ENCODE assay signal across 8 mouse cellular contexts in genomic region chr1:33669708-33670141, GRCm38 (mm10). TPM values are rescaled to one million over a fixed set of nuclear protein-coding genes. Genes with fewer than 3 reads are reported as not detected.
DNase-seq lines count a peak whose midpoint lies in the region; ATAC-seq and TF ChIP-seq lines count a peak whose summit lies in the region.

Prim2 (minus strand) TSS chr1:33669795.

- under 1% methylated on average over 26 of the region's 26 CpGs for WGBS in forebrain, embryonic 11.5 days
- WGBS in heart, embryonic 15.5 days, result under 1% methylated on average over 26 of the region's 26 CpGs
- WGBS in liver, embryonic 15.5 days (ENCODE audit: insufficient replicate concordance), result under 1% methylated on average over 26 of the region's 26 CpGs
- under 1% methylated on average over 26 of the region's 26 CpGs for WGBS in neural tube, embryonic 11.5 days
- under 1% methylated on average over 26 of the region's 26 CpGs for WGBS in stomach, embryonic 16.5 days

- peak; percentile 92 for ATAC-seq in forebrain, embryonic 11.5 days (replicated peaks; ENCODE audit: low FRiP score)
- peak; percentile 85 for ATAC-seq in heart, embryonic 15.5 days (replicated peaks; ENCODE audit: insufficient number of reproducible peaks, insufficient read depth, low FRiP score, low read depth)
- ATAC-seq in liver, embryonic 15.5 days (ENCODE audit: insufficient read depth), result peak; percentile 83
- ATAC-seq in neural tube, embryonic 11.5 days (ENCODE audit: insufficient read depth, low FRiP score, low TSS enrichment), result peak; percentile 90
- ATAC-seq in stomach, embryonic 16.5 days (ENCODE audit: insufficient read depth, low FRiP score), result peak; percentile 83

- peak within 1 kb of the TSS; percentile 83 for H3K4me2 ChIP-seq in forebrain, embryonic 11.5 days (ENCODE audit: low read depth, low read length, severe bottlenecking)
- peak within 1 kb of the TSS; percentile 89 for H3K4me2 ChIP-seq in heart, embryonic 15.5 days
- peak within 1 kb of the TSS; percentile 95 for H3K4me2 ChIP-seq in liver, embryonic 15.5 days
- H3K4me2 ChIP-seq in neural tube, embryonic 11.5 days (ENCODE audit: low read depth), result peak within 1 kb of the TSS; percentile 90
- peak within 1 kb of the TSS; percentile 76 for H3K4me2 ChIP-seq in stomach, embryonic 16.5 days (ENCODE audit: low read depth, low read length)

- H3K4me3 ChIP-seq in E14TG2a.4 (replicated peaks; ENCODE audit: low read length), result peak within 1 kb of the TSS; percentile 93
- H3K4me3 ChIP-seq in forebrain, embryonic 11.5 days (ENCODE audit: low read depth, low read length), result peak within 1 kb of the TSS; percentile 71
- H3K4me3 ChIP-seq in heart, embryonic 15.5 days, result peak within 1 kb of the TSS; percentile 90
- peak within 1 kb of the TSS; percentile 77 for H3K4me3 ChIP-seq in liver, embryonic 15.5 days (replicated peaks)
- peak within 1 kb of the TSS; percentile 65 for H3K4me3 ChIP-seq in neural tube, embryonic 11.5 days (ENCODE audit: low read depth, low read length)
- H3K4me3 ChIP-seq in stomach, embryonic 16.5 days (replicated peaks; ENCODE audit: low read length), result peak within 1 kb of the TSS; percentile 88

- DNase-seq in c-Kit-positive CD71-negative TER-119-negative erythroid progenitor cells, embryonic 14.5 days (ENCODE audit: low read depth), result peak; percentile 81
- DNase-seq in forebrain, embryonic 11.5 days (ENCODE audit: low spot score), result peak; percentile 93
- DNase-seq in kidney, postnatal 25 days, result peak; percentile 92
- DNase-seq in neural tube, embryonic 11.5 days (ENCODE audit: low spot score), result peak; percentile 92

- H3K9ac ChIP-seq in forebrain, embryonic 11.5 days (ENCODE audit: low read length), result peak within 1 kb of the TSS; percentile 75
- H3K9ac ChIP-seq in heart, embryonic 15.5 days, result peak within 1 kb of the TSS; percentile 78
- H3K9ac ChIP-seq in liver, embryonic 15.5 days, result peak within 1 kb of the TSS; percentile 75
- H3K9ac ChIP-seq in neural tube, embryonic 11.5 days (ENCODE audit: low read length), result peak within 1 kb of the TSS; percentile 75
- H3K9ac ChIP-seq in stomach, embryonic 16.5 days (ENCODE audit: low read length), result peak within 1 kb of the TSS; percentile 82

- no peaks in the 10 kb centered on the region for H3K9me3 ChIP-seq in E14TG2a.4 (ENCODE audit: low read length)
- no peaks in the 10 kb centered on the region for H3K9me3 ChIP-seq in forebrain, embryonic 11.5 days (ENCODE audit: control insufficient read depth, low read length)
- no peaks in the 10 kb centered on the region for H3K9me3 ChIP-seq in heart, embryonic 15.5 days (replicated peaks)
- no peaks in the 10 kb centered on the region for H3K9me3 ChIP-seq in liver, embryonic 15.5 days (replicated peaks)
- no peaks in the 10 kb centered on the region for H3K9me3 ChIP-seq in neural tube, embryonic 11.5 days (ENCODE audit: control insufficient read depth, low read length)
- no peaks in the 10 kb centered on the region for H3K9me3 ChIP-seq in stomach, embryonic 16.5 days (replicated peaks; ENCODE audit: control insufficient read depth, low read length)

- peak within 1 kb of the TSS; percentile 51 for H3K27ac ChIP-seq in forebrain, embryonic 11.5 days (ENCODE audit: low read depth, low read length)
- peak within 1 kb of the TSS; percentile 74 for H3K27ac ChIP-seq in heart, embryonic 15.5 days
- H3K27ac ChIP-seq in liver, embryonic 15.5 days (replicated peaks), result peak within 1 kb of the TSS; percentile 90
- H3K27ac ChIP-seq in neural tube, embryonic 11.5 days (ENCODE audit: low read depth, low read length), result peak within 1 kb of the TSS; percentile 56
- peak within 1 kb of the TSS; percentile 77 for H3K27ac ChIP-seq in stomach, embryonic 16.5 days (ENCODE audit: low read length)

- no peaks in the 10 kb centered on the region for H3K27me3 ChIP-seq in E14TG2a.4 (ENCODE audit: insufficient read depth, low read length)
- no peaks in the 10 kb centered on the region for H3K27me3 ChIP-seq in forebrain, embryonic 11.5 days (ENCODE audit: control insufficient read depth, insufficient read depth, low read length)
- no peaks in the 10 kb centered on the region for H3K27me3 ChIP-seq in heart, embryonic 15.5 days
- H3K27me3 ChIP-seq in liver, embryonic 15.5 days, result peaks cover 10% of the 10 kb centered on the region
- H3K27me3 ChIP-seq in neural tube, embryonic 11.5 days (ENCODE audit: control insufficient read depth, insufficient read depth, low read length), result no peaks in the 10 kb centered on the region
- no peaks in the 10 kb centered on the region for H3K27me3 ChIP-seq in stomach, embryonic 16.5 days (ENCODE audit: control insufficient read depth, insufficient read depth, low read length)

- no peak for TF ChIP-seq CTCF in E14TG2a.4 (conservative IDR thresholded peaks at IDR 0.05; ENCODE audit: low read length)

- H3K36me3 ChIP-seq in E14TG2a.4 (ENCODE audit: insufficient read depth, low read length), result peaks cover 39% of the 10 kb centered on the region
- no peaks in the 10 kb centered on the region; the same call in 1 of the 2 replicates for H3K36me3 ChIP-seq in forebrain, embryonic 11.5 days (ENCODE audit: control insufficient read depth, insufficient read depth, low read length)
- H3K36me3 ChIP-seq in heart, embryonic 15.5 days, result peaks cover 6% of the 10 kb centered on the region; the same call in 1 of the 2 replicates
- H3K36me3 ChIP-seq in liver, embryonic 15.5 days (replicated peaks), result peaks cover 33% of the 10 kb centered on the region
- peaks cover 3% of the 10 kb centered on the region; the same call in 1 of the 2 replicates for H3K36me3 ChIP-seq in neural tube, embryonic 11.5 days (ENCODE audit: control insufficient read depth, insufficient read depth, low read length)
- H3K36me3 ChIP-seq in stomach, embryonic 16.5 days (ENCODE audit: control insufficient read depth, insufficient read depth, low read length), result no peaks in the 10 kb centered on the region

- peaks cover 11% of the 10 kb centered on the region for H3K4me1 ChIP-seq in E14TG2a.4 (replicated peaks; ENCODE audit: low read depth, low read length)
- no peaks in the 10 kb centered on the region for H3K4me1 ChIP-seq in forebrain, embryonic 11.5 days (replicated peaks; ENCODE audit: control insufficient read depth, insufficient read depth, low read length)
- peaks cover 14% of the 10 kb centered on the region for H3K4me1 ChIP-seq in heart, embryonic 15.5 days (replicated peaks)
- peaks cover 62% of the 10 kb centered on the region for H3K4me1 ChIP-seq in liver, embryonic 15.5 days (replicated peaks)
- H3K4me1 ChIP-seq in neural tube, embryonic 11.5 days (ENCODE audit: control insufficient read depth, insufficient read depth, low read length), result no peaks in the 10 kb centered on the region
- peaks cover 3% of the 10 kb centered on the region; the same call in 1 of the 2 replicates for H3K4me1 ChIP-seq in stomach, embryonic 16.5 days (ENCODE audit: control insufficient read depth, insufficient read depth, low read length)

RNA-seq across cellular contexts. Expression of gene Prim2, which starts in this region (rescaled TPM):
- polyA plus RNA-seq in forebrain, embryonic 11.5 days (2014; fragmentation: Nextera tagmentation; extraction: Ambion mirVana), result 58.4 and 58.8 TPM in 2 replicates
- 15.7 and 21.0 TPM in 2 replicates for polyA plus RNA-seq in heart, embryonic 15.5 days (2015; fragmentation: Nextera tagmentation; extraction: Ambion mirVana)
- polyA plus RNA-seq in liver, embryonic 15.5 days (2015; fragmentation: Nextera tagmentation; extraction: Ambion mirVana), result 33.4 and 34.4 TPM in 2 replicates
- polyA plus RNA-seq in neural tube, embryonic 11.5 days (2014; fragmentation: Nextera tagmentation; extraction: Ambion mirVana), result 41.9 and 47.9 TPM in 2 replicates
- 28.5 and 30.5 TPM in 2 replicates for polyA plus RNA-seq in stomach, embryonic 16.5 days (2015; fragmentation: Nextera tagmentation; extraction: Ambion mirVana)

Comparison
In these comparisons a context has a peak if more than half of its experiments do, and no peak if none do; other contexts are left out.
1. Peak in every context shown above with its lines: DNase-seq, ATAC-seq, H3K4me3 ChIP-seq and H3K27ac ChIP-seq.